Mouse (Mus musculus): ENCODE data around the gene Pcp4l1. TPM values are rescaled to one million over a fixed set of nuclear protein-coding genes. Genes with fewer than 3 reads are reported as not detected.
A peak's percentile ranks its signal among the peaks of the same experiment; 100 is the strongest.

Pcp4l1 gene
- polyA plus RNA-seq, 1 experiment from 2014 or later = 2.8 TPM

GRCm38 (mm10) chr1:171193911-171194830 is 1.9 kb downstream of the Pcp4l1 start:
- peaks cover 36% of the 10 kb centered on the region for H3K4me1 ChIP-seq
- H3K9ac ChIP-seq = no peak overlapping the region
- H3K36me3 ChIP-seq = no peaks in the 10 kb centered on the region
- no peak for ATAC-seq (ENCODE audit: low FRiP score, low read depth)
- 19% methylated on average over 11 of the region's 11 CpGs for WGBS
- H3K4me3 ChIP-seq = no peak overlapping the region
- no peak overlapping the region for H3K27ac ChIP-seq
- no peaks in the 10 kb centered on the region for H3K9me3 ChIP-seq
- H3K4me2 ChIP-seq (replicated peaks) = no peak overlapping the region; the same call in 1 of the 2 replicates
- peaks cover 76% of the 10 kb centered on the region for H3K27me3 ChIP-seq

- Histone ChIP-seq H3K27me3 (peaks cover 73% of the 10 kb centered on the region), H3K4me3 (peak overlapping the region; percentile 20)
Measured at GRCm38 (mm10) chr1:171193093-171193840, 2.8 kb downstream of the Pcp4l1 start.

DNA sequence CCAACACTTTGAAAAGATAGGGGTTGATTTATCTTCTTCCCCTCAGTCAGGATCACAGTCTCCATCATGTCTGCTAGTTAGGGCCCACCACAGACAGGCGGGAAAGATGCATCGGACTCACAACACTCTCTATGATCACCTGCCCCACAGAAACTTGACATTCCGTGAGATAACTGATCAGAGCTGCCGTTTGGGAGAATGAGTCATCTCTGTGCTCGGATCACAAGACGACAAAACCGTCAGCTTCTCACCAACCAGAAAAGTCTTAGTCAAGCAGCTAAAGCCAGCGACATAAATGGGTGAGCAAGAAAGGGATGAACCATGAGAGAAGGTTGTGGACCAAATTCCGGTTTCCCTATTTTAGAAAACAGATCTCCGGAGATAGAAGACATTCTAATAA is 3.8 kb downstream of the Pcp4l1 start:
- Histone ChIP-seq H3K27ac (no peak overlapping the region), H3K9me3 (no peaks in the 10 kb centered on the region), H3K27me3 (peaks cover 66% of the 10 kb centered on the region), H3K4me2 (replicated peaks) (no peak overlapping the region), H3K36me3 (no peaks in the 10 kb centered on the region), H3K4me1 (peaks cover 39% of the 10 kb centered on the region), H3K4me3 (no peak overlapping the region), H3K9ac (no peak overlapping the region)
- WGBS = 48% methylated on average over 10 of the region's 10 CpGs
- no peak for ATAC-seq (ENCODE audit: low FRiP score, low read depth)

More at GRCm38 (mm10) chr1:171193093-171193840, 2.8 kb downstream of the Pcp4l1 start:
- peak overlapping the region; percentile 50 for H3K4me2 ChIP-seq (replicated peaks)
- 4% methylated on average over 18 of the region's 18 CpGs for WGBS
- no peak for ATAC-seq (ENCODE audit: low FRiP score, low read depth)
- no peaks in the 10 kb centered on the region for H3K9me3 ChIP-seq
- H3K36me3 ChIP-seq = no peaks in the 10 kb centered on the region
- no peak overlapping the region for H3K27ac ChIP-seq
- no peak overlapping the region for H3K9ac ChIP-seq
- peaks cover 39% of the 10 kb centered on the region for H3K4me1 ChIP-seq

DNA sequence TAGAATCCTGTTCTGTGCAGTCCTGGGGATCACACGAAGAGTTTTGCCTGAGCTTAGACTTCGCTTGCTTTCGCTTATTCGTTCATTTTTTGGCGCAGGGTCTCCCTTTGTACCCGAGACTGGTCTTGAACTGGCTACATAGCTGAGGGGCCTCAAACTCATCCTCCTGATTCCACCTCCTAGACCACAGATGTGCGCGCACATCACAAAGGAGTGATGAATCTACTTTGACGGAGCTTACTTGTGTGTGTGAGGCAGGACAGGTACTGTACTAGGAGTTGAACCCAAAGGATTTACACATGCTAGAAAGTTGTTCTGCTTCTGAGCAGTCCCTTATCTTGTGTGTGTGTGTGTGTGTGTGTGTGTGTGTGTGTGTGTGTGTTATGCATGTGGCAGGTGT is 5.2 kb downstream of the Pcp4l1 start:
- WGBS = 91% methylated on average over 9 of the region's 9 CpGs
- no peaks in the 10 kb centered on the region for H3K36me3 ChIP-seq
- H3K4me2 ChIP-seq (replicated peaks) = no peak overlapping the region
- peaks cover 52% of the 10 kb centered on the region for H3K27me3 ChIP-seq
- no peak overlapping the region for H3K27ac ChIP-seq
- H3K9ac ChIP-seq = no peak overlapping the region
- no peaks in the 10 kb centered on the region for H3K9me3 ChIP-seq
- H3K4me3 ChIP-seq = no peak overlapping the region
- ATAC-seq (ENCODE audit: low FRiP score, low read depth) = no peak
- H3K4me1 ChIP-seq = peaks cover 34% of the 10 kb centered on the region

GRCm38 (mm10) chr1:171189476-171190114 is 6.5 kb downstream of the Pcp4l1 start:
- peaks cover 31% of the 10 kb centered on the region for H3K4me1 ChIP-seq
- H3K27ac ChIP-seq = peak overlapping the region; percentile 28; the same call in 1 of the 2 replicates
- H3K9ac ChIP-seq = no peak overlapping the region
- ATAC-seq (ENCODE audit: low FRiP score, low read depth) = peak; percentile 52; the same call in 1 of the 2 replicates
- H3K4me2 ChIP-seq (replicated peaks) = peak overlapping the region; percentile 25
- H3K9me3 ChIP-seq = no peaks in the 10 kb centered on the region
- H3K27me3 ChIP-seq = peaks cover 39% of the 10 kb centered on the region
- WGBS = 36% methylated on average over 14 of the region's 14 CpGs
- H3K36me3 ChIP-seq = no peaks in the 10 kb centered on the region
- no peak overlapping the region for H3K4me3 ChIP-seq

DNA sequence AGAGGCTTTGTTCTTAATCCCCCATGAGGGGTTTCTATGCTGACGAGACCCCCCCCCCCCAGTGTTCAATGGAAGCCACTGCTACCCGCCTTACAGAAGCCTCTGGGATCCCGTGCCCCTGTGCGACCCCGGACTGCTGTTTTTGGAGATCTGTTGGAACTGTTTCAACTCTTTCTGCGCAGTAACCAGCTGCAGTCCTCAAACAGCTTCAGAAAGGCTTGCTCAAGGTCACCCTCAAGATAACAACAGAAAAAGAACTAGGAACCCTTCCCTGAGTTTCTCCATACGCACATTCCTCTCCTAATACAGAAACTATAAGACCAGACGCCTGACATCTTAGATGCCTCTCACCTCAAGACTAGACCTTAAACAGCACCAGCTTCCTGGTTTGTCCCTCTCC is 7.0 kb downstream of the Pcp4l1 start:
- Histone ChIP-seq H3K4me2 (replicated peaks) (peak overlapping the region; percentile 25; the same call in 1 of the 2 replicates), H3K36me3 (no peaks in the 10 kb centered on the region), H3K4me1 (peaks cover 30% of the 10 kb centered on the region), H3K4me3 (no peak overlapping the region), H3K27ac (peak overlapping the region; percentile 28; the same call in 1 of the 2 replicates), H3K9me3 (no peaks in the 10 kb centered on the region), H3K27me3 (peaks cover 34% of the 10 kb centered on the region), H3K9ac (no peak overlapping the region)
- no peak for ATAC-seq (ENCODE audit: low FRiP score, low read depth)
- WGBS = 16% methylated on average over 8 of the region's 8 CpGs

GRCm38 (mm10) chr1:171187851-171188700 is 8.0 kb downstream of the Pcp4l1 start:
- no peak for ATAC-seq (ENCODE audit: low FRiP score, low read depth)
- peaks cover 20% of the 10 kb centered on the region for H3K4me1 ChIP-seq
- H3K9me3 ChIP-seq = no peaks in the 10 kb centered on the region
- H3K9ac ChIP-seq = no peak overlapping the region
- H3K27ac ChIP-seq = no peak overlapping the region
- no peaks in the 10 kb centered on the region for H3K36me3 ChIP-seq
- 67% methylated on average over 13 of the region's 13 CpGs for WGBS
- no peak overlapping the region for H3K4me2 ChIP-seq (replicated peaks)
- H3K4me3 ChIP-seq = no peak overlapping the region
- H3K27me3 ChIP-seq = peaks cover 24% of the 10 kb centered on the region

GRCm38 (mm10) chr1:171185655-171186054 is 10.4 kb downstream of the Pcp4l1 start:
- WGBS = 54% methylated on average over 8 of the region's 8 CpGs
- ATAC-seq (ENCODE audit: low FRiP score, low read depth) = no peak
- Histone ChIP-seq H3K27me3 (peaks cover 1% of the 10 kb centered on the region; the same call in 1 of the 2 replicates), H3K9me3 (no peaks in the 10 kb centered on the region), H3K27ac (no peak overlapping the region), H3K9ac (no peak overlapping the region), H3K4me2 (replicated peaks) (no peak overlapping the region), H3K4me3 (no peak overlapping the region), H3K4me1 (peaks cover 15% of the 10 kb centered on the region), H3K36me3 (no peaks in the 10 kb centered on the region)

DNA sequence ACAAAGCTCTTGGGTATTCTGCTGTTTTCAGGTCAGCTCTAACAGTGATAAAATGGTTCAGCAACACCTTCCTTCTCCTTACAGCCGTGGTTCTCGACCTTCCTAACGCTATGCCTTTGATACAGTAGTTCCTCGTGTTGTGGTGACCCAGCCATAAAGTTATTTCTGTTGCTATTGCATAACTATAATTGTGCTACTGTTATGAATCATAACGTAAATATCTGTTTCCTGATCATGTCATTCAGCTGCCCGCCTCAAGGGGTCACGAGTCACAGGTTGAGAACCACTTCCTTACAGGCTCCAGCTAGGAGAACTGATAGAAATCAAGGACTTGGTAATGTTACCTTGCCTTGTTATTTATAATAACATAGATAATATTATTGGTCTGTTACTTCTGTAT is 11.8 kb downstream of the Pcp4l1 start:
- Histone ChIP-seq H3K4me2 (replicated peaks) (no peak overlapping the region), H3K36me3 (no peaks in the 10 kb centered on the region), H3K9ac (no peak overlapping the region), H3K9me3 (no peaks in the 10 kb centered on the region), H3K27ac (no peak overlapping the region), H3K27me3 (no peaks in the 10 kb centered on the region), H3K4me3 (no peak overlapping the region), H3K4me1 (peaks cover 10% of the 10 kb centered on the region)
- WGBS = 84% methylated on average over 7 of the region's 7 CpGs
- ATAC-seq (ENCODE audit: low FRiP score, low read depth) = no peak

GRCm38 (mm10) chr1:171183620-171184019 is 12.4 kb downstream of the Pcp4l1 start:
- H3K4me2 ChIP-seq (replicated peaks) = no peak overlapping the region

GRCm38 (mm10) chr1:171183025-171183424 is 13.0 kb downstream of the Pcp4l1 start:
- Histone ChIP-seq H3K4me1 (0 out of 2 replicates have a peak, but pooled peaks cover 5% of the 10 kb centered on the region), H3K9ac (no peak overlapping the region), H3K27me3 (no peaks in the 10 kb centered on the region), H3K4me2 (replicated peaks) (no peak overlapping the region), H3K36me3 (no peaks in the 10 kb centered on the region), H3K9me3 (no peaks in the 10 kb centered on the region), H3K4me3 (no peak overlapping the region), H3K27ac (no peak overlapping the region)
- ATAC-seq (ENCODE audit: low FRiP score, low read depth) = no peak
- WGBS = 82% methylated on average over 3 of the region's 3 CpGs

More at GRCm38 (mm10) chr1:171183620-171184019, 12.4 kb downstream of the Pcp4l1 start:
- Histone ChIP-seq H3K27ac (no peak overlapping the region), H3K9me3 (no peaks in the 10 kb centered on the region), H3K4me3 (no peak overlapping the region), H3K36me3 (no peaks in the 10 kb centered on the region), H3K9ac (no peak overlapping the region), H3K4me1 (0 out of 2 replicates have a peak, but pooled peaks cover 5% of the 10 kb centered on the region), H3K27me3 (no peaks in the 10 kb centered on the region)
- no peak for ATAC-seq (ENCODE audit: low FRiP score, low read depth)
- WGBS = 62% methylated on average over 3 of the region's 3 CpGs

Measured in limb, embryonic 13.5 days (tissue).